Mouse (Mus musculus): ENCODE results near the gene Mgea5. TPM values are rescaled to one million over a fixed set of nuclear protein-coding genes. Genes with fewer than 3 reads are reported as not detected.

Mgea5 gene
- total and polyA plus RNA-seq, 3 experiments = 54.4 to 67.0 TPM; not detected in 1

GRCm38 (mm10) chr19:45788337-45788736 lies 4.7 kb upstream of the Mgea5 start:
- Histone ChIP-seq H3K79me2 (ENCODE audit: control insufficient read depth, insufficient read depth, low read length, poor library complexity) (no peaks in the 10 kb centered on the region; the same call in 1 of the 2 replicates), H3K9ac (ENCODE audit: control insufficient read depth, low read depth, low read length, poor library complexity, severe bottlenecking) (no peak overlapping the region), H3K27ac (ENCODE audit: control insufficient read depth, low read depth, low read length) (no peak overlapping the region), H3K4me3 (ENCODE audit: control insufficient read depth in 1 of 2, insufficient read depth in 1 of 2, low read depth in 2 of 2, low read length in 2 of 2) (no peak overlapping the region), H3K9me3 (replicated peaks; ENCODE audit: insufficient read depth, low read length) (no peaks in the 10 kb centered on the region), H3K36me3 (ENCODE audit: control insufficient read depth in 1 of 2, insufficient read depth in 2 of 2, low read length in 2 of 2) (peaks cover 0 to 33% of the 10 kb centered on the region in 2 experiments; a peak in 2 of 4 replicates), H3K4me1 (ENCODE audit: control insufficient read depth in 1 of 2, insufficient read depth in 2 of 2, low read length in 2 of 2) (peaks cover 10 to 29% of the 10 kb centered on the region in 2 experiments), H3K27me3 (ENCODE audit: control insufficient read depth in 1 of 2, insufficient read depth in 2 of 2, low read length in 2 of 2) (no peaks in the 10 kb centered on the region)
- no peak for TF ChIP-seq RAD21 (IDR thresholded peaks at IDR 0.05; ENCODE audit: low read depth, low read length)
- TF ChIP-seq EP300 (IDR thresholded peaks at IDR 0.05; ENCODE audit: low read depth in 1 of 2, low read length in 2 of 2) = peak in 1 of 2 experiments; percentile 25; a peak in 1 of 4 replicates
- TF ChIP-seq TCF12 (IDR thresholded peaks at IDR 0.05; ENCODE audit: low read depth, low read length) = 0 out of 2 replicates have a peak, but pooled peaks have one; percentile 21
- peak; percentile 52 for DNase-seq (ENCODE audit: low read depth, low spot score)

DNA sequence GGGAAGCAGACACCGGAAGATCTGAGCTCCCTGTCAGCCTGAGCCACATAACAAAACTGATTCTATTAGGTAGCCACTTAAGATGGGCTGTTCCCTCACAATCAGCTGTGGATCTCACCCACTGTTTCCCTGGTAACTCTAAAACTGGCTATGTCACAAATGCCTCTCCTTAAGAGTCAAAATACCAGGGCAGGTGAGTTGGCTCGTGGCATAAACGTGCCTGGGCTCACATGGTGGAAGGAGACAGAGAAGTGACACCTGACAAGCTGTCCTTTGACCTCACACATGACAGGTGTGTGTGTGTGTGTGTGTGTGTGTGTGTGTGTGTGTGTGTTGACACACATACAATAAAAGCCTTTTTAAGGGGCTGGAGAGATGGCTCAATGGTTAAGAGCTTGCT lies 3.8 kb upstream of the Mgea5 start:
- no peaks in the 10 kb centered on the region for H3K9me3 ChIP-seq (replicated peaks; ENCODE audit: insufficient read depth, low read length)
- no peak overlapping the region for H3K4me3 ChIP-seq (ENCODE audit: control insufficient read depth in 1 of 2, insufficient read depth in 1 of 2, low read depth in 2 of 2, low read length in 2 of 2)
- no peak overlapping the region for H3K9ac ChIP-seq (ENCODE audit: control insufficient read depth, low read depth, low read length, poor library complexity, severe bottlenecking)
- H3K36me3 ChIP-seq (ENCODE audit: control insufficient read depth in 1 of 2, insufficient read depth in 2 of 2, low read length in 2 of 2) = peaks cover 0 to 33% of the 10 kb centered on the region in 2 experiments; a peak in 2 of 4 replicates
- DNase-seq (ENCODE audit: low read depth, low spot score) = no peak
- H3K27ac ChIP-seq (ENCODE audit: control insufficient read depth, low read depth, low read length) = no peak overlapping the region
- no peak for TF ChIP-seq NRF1 (IDR thresholded peaks at IDR 0.05; ENCODE audit: insufficient read depth, low read depth, low read length, poor library complexity, severe bottlenecking)
- no peak for TF ChIP-seq TBP (IDR thresholded peaks at IDR 0.05; ENCODE audit: low read depth, low read length)
- TF ChIP-seq HCFC1 (IDR thresholded peaks at IDR 0.05; ENCODE audit: low read depth, low read length) = no peak
- no peak for TF ChIP-seq ZNF384 (IDR thresholded peaks at IDR 0.05; ENCODE audit: low read depth, low read length)
- no peak for TF ChIP-seq SMC3 (IDR thresholded peaks at IDR 0.05; ENCODE audit: low read depth, low read length)
- no peak for TF ChIP-seq RCOR1 (IDR thresholded peaks at IDR 0.05; ENCODE audit: low read depth, low read length)
- TF ChIP-seq USF1 (IDR thresholded peaks at IDR 0.05; ENCODE audit: low read depth, low read length) = no peak
- no peak for TF ChIP-seq MAZ (IDR thresholded peaks at IDR 0.05; ENCODE audit: low read depth, low read length)
- no peak for TF ChIP-seq NELFE (IDR thresholded peaks at IDR 0.05; ENCODE audit: low read depth, low read length)
- TF ChIP-seq TAL1 (IDR thresholded peaks at IDR 0.05; ENCODE audit: low read length) = no peak
- TF ChIP-seq SIN3A (IDR thresholded peaks at IDR 0.05; ENCODE audit: low read length) = no peak
- no peak for TF ChIP-seq UBTF (IDR thresholded peaks at IDR 0.05; ENCODE audit: borderline replicate concordance, insufficient read depth, low read depth, low read length)
- no peak for TF ChIP-seq MYB (IDR thresholded peaks at IDR 0.05; ENCODE audit: low read depth, low read length)
- no peak for TF ChIP-seq ZKSCAN1 (IDR thresholded peaks at IDR 0.05; ENCODE audit: low read depth, low read length)
- TF ChIP-seq BHLHE40 (IDR thresholded peaks at IDR 0.05; ENCODE audit: borderline replicate concordance, low read depth, low read length) = no peak
- TF ChIP-seq TCF12 (IDR thresholded peaks at IDR 0.05; ENCODE audit: low read depth, low read length) = no peak
- no peak for TF ChIP-seq CHD2 (IDR thresholded peaks at IDR 0.05; ENCODE audit: low read length)
- TF ChIP-seq MAX (IDR thresholded peaks at IDR 0.05; ENCODE audit: low read length) = no peak
- no peak for TF ChIP-seq POLR2AphosphoS2 (IDR thresholded peaks at IDR 0.05; ENCODE audit: low read length)
- peaks cover 8% of the 10 kb centered on the region for H3K79me2 ChIP-seq (ENCODE audit: control insufficient read depth, insufficient read depth, low read length, poor library complexity)
- H3K27me3 ChIP-seq (ENCODE audit: control insufficient read depth in 1 of 2, insufficient read depth in 2 of 2, low read length in 2 of 2) = no peaks in the 10 kb centered on the region
- H3K4me1 ChIP-seq (ENCODE audit: control insufficient read depth in 1 of 2, insufficient read depth in 2 of 2, low read length in 2 of 2) = peaks cover 10 to 29% of the 10 kb centered on the region in 2 experiments

Measured in MEL (cell line).